Mouse (Mus musculus): ENCODE measurements around the gene Ip6k2. TPM values are rescaled to one million over a fixed set of nuclear protein-coding genes. Genes with fewer than 3 reads are reported as not detected.

Ip6k2 gene
- polyA plus RNA-seq, 1 experiment from 2014 or later: 74.7 TPM

DNA sequence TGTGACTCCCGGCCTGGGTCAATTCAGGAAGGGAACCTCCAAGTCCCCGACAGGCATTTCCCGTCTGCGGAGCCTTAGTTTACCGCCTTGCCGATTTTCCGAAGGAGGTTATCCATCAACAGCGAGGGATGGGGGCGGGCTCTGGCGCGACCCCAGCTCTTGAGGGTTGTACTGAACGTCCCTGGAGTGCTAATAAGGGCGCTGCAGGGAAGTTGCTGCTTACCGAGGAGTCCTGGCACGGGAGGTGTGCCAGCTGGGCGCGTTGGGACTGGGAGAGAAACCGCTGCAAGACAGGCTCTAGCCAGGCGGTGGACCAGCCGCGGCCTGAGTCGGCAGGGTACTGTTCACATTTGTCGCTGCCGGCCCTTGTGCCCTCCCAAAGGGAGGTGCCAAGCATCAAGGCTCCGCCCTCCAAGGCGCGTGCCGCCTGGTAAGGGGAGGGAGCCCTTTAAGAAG lies 70.7 kb downstream of the Ip6k2 start:
- peak; percentile 95 for DNase-seq (ENCODE audit: low spot score)
- peak; percentile 91 for ATAC-seq (ENCODE audit: low read depth)
- Histone ChIP-seq H3K4me1 (ENCODE audit: control insufficient read depth, insufficient read depth, low read length) (peaks cover 16% of the 10 kb centered on the region), H3K36me3 (ENCODE audit: control insufficient read depth, insufficient read depth, low read length) (peaks cover 26% of the 10 kb centered on the region), H3K27me3 (replicated peaks; ENCODE audit: control insufficient read depth, insufficient read depth, low read length) (no peaks in the 10 kb centered on the region), H3K27ac (replicated peaks; ENCODE audit: low read depth, low read length) (peak overlapping the region; percentile 76), H3K4me2 (ENCODE audit: low read depth, low read length) (peak overlapping the region; percentile 55), H3K9ac (ENCODE audit: low read depth, low read length) (peak overlapping the region; percentile 62), H3K9me3 (ENCODE audit: control insufficient read depth, low read length) (no peaks in the 10 kb centered on the region), H3K4me3 (ENCODE audit: low read depth, low read length) (peak overlapping the region; percentile 51)
- under 1% methylated on average over 28 of the region's 28 CpGs for WGBS

DNA sequence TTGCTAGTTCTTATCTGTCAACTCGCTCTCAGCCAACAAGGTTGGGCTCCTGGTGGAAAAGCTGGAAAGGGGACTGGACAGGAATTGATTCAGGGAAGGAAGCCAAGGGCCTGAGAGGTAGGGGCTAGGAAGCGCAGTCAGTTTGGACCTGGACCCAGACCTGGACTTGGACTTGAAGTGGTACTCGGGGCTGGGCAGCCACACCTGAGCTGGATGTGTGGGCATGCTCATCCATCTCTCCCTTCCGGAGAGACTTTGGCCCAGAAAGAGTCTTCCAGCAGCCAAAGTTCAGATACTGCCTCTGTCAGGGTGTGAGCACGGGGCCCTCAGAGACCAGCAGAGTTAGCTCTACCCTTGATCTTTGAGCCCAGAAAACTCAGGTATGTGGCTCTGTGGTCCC lies 71.7 kb downstream of the Ip6k2 start:
- 55% methylated on average over 5 of the region's 5 CpGs for WGBS

More for the DNA sequence above, 71.7 kb downstream of the Ip6k2 start:
- H3K27ac ChIP-seq (replicated peaks; ENCODE audit: low read depth, low read length): no peak overlapping the region
- DNase-seq (ENCODE audit: low spot score): no peak
- H3K36me3 ChIP-seq (ENCODE audit: control insufficient read depth, insufficient read depth, low read length): peaks cover 31% of the 10 kb centered on the region
- peak overlapping the region; percentile 51; the same call in 1 of the 2 replicates for H3K4me3 ChIP-seq (ENCODE audit: low read depth, low read length)
- no peak for ATAC-seq (ENCODE audit: low read depth)
- H3K9ac ChIP-seq (ENCODE audit: low read depth, low read length): no peak overlapping the region
- H3K9me3 ChIP-seq (ENCODE audit: control insufficient read depth, low read length): no peaks in the 10 kb centered on the region
- H3K4me2 ChIP-seq (ENCODE audit: low read depth, low read length): peak overlapping the region; percentile 55
- H3K27me3 ChIP-seq (replicated peaks; ENCODE audit: control insufficient read depth, insufficient read depth, low read length): no peaks in the 10 kb centered on the region
- H3K4me1 ChIP-seq (ENCODE audit: control insufficient read depth, insufficient read depth, low read length): peaks cover 16% of the 10 kb centered on the region

Small RNA genes lying within 50 kb of the gene (microRNA-seq; reads per million reads assigned to microRNA genes)
- gene Gm23156 (ENCODE audit: borderline number of aligned reads): not detected

Other genes starting within 250 kb of the Ip6k2 start
- gene Impdh2, start 223.5 kb upstream of the Ip6k2 start, polyA plus RNA-seq (2014; fragmentation: Nextera tagmentation; extraction: Ambion mirVana): 173 and 202 TPM in 2 replicates
- 59.6 and 61.9 TPM in 2 replicates for gene Ndufaf3, start 216.4 kb upstream of the Ip6k2 start, polyA plus RNA-seq (2014; fragmentation: Nextera tagmentation; extraction: Ambion mirVana)
- gene Dalrd3, start 213.9 kb upstream of the Ip6k2 start, polyA plus RNA-seq (2014; fragmentation: Nextera tagmentation; extraction: Ambion mirVana): 116 and 120 TPM in 2 replicates
- 78.9 and 91.1 TPM in 2 replicates for gene Wdr6, start 205.1 kb upstream of the Ip6k2 start, polyA plus RNA-seq (2014; fragmentation: Nextera tagmentation; extraction: Ambion mirVana)
- 7.4 and 7.8 TPM in 2 replicates for gene P4htm, start 186.1 kb upstream of the Ip6k2 start, polyA plus RNA-seq (2014; fragmentation: Nextera tagmentation; extraction: Ambion mirVana)
- 36.4 and 39.5 TPM in 2 replicates for gene Arih2, start 134.4 kb upstream of the Ip6k2 start, polyA plus RNA-seq (2014; fragmentation: Nextera tagmentation; extraction: Ambion mirVana)
- gene Slc25a20, start 121.7 kb upstream of the Ip6k2 start, polyA plus RNA-seq (2014; fragmentation: Nextera tagmentation; extraction: Ambion mirVana): 24.0 and 27.1 TPM in 2 replicates
- gene Prkar2a, start 94.5 kb upstream of the Ip6k2 start, polyA plus RNA-seq (2014; fragmentation: Nextera tagmentation; extraction: Ambion mirVana): 35.3 and 36.0 TPM in 2 replicates
- gene Nckipsd, start 24.6 kb downstream of the Ip6k2 start, polyA plus RNA-seq (2014; fragmentation: Nextera tagmentation; extraction: Ambion mirVana): 12.2 and 16.8 TPM in 2 replicates
- gene Celsr3, start 42.5 kb downstream of the Ip6k2 start, polyA plus RNA-seq (2014; fragmentation: Nextera tagmentation; extraction: Ambion mirVana): 0.66 and 0.70 TPM in 2 replicates
- 14.3 and 15.4 TPM in 2 replicates for gene Slc26a6, start 69.5 kb downstream of the Ip6k2 start, polyA plus RNA-seq (2014; fragmentation: Nextera tagmentation; extraction: Ambion mirVana)
- not detected in 2 replicates for gene Tmem89, start 130.8 kb downstream of the Ip6k2 start, polyA plus RNA-seq (2014; fragmentation: Nextera tagmentation; extraction: Ambion mirVana)
- 454 and 456 TPM in 2 replicates for gene Uqcrc1, start 152.8 kb downstream of the Ip6k2 start, polyA plus RNA-seq (2014; fragmentation: Nextera tagmentation; extraction: Ambion mirVana)
- gene Col7a1, start 169.8 kb downstream of the Ip6k2 start, polyA plus RNA-seq (2014; fragmentation: Nextera tagmentation; extraction: Ambion mirVana): 17.4 and 22.0 TPM in 2 replicates
- gene Ucn2, start 202.2 kb downstream of the Ip6k2 start, polyA plus RNA-seq (2014; fragmentation: Nextera tagmentation; extraction: Ambion mirVana): 0.64 and 1.3 TPM in 2 replicates
- 7.4 TPM in 2 replicates for gene Pfkfb4, start 208.0 kb downstream of the Ip6k2 start, polyA plus RNA-seq (2014; fragmentation: Nextera tagmentation; extraction: Ambion mirVana)